Mouse (Mus musculus): Measurements from ENCODE around the gene Vti1b. TPM values are rescaled to one million over a fixed set of nuclear protein-coding genes. Genes with fewer than 3 reads are reported as not detected.

Gene Vti1b
- polyA plus RNA-seq, 1 experiment from 2014 or later, result 88.9 TPM

- Histone ChIP-seq H3K4me1 (ENCODE audit: control insufficient read depth in 2 of 2, insufficient read depth in 2 of 2, low read length in 2 of 2) (no peaks in the 10 kb centered on the region), H3K27me3 (ENCODE audit: control insufficient read depth, insufficient read depth, low read length) (peaks cover 13% of the 10 kb centered on the region), H3K9me3 (ENCODE audit: control insufficient read depth, low read length) (no peaks in the 10 kb centered on the region), H3K9ac (ENCODE audit: low read length) (no peak overlapping the region), H3K27ac (replicated peaks in 1 of 2; ENCODE audit: control insufficient read depth in 1 of 2, insufficient read depth in 1 of 2, low read depth in 2 of 2, low read length in 2 of 2) (no peak overlapping the region), H3K4me3 (ENCODE audit: control insufficient read depth in 1 of 2, insufficient read depth in 1 of 2, low read depth in 1 of 2, low read length in 2 of 2) (no peak overlapping the region), H3K36me3 (ENCODE audit: control insufficient read depth, insufficient read depth, low read length) (no peaks in the 10 kb centered on the region), H3K4me2 (ENCODE audit: low read length) (no peak overlapping the region)
- ATAC-seq (ENCODE audit: insufficient number of reproducible peaks, insufficient read depth, low FRiP score, low read depth), result no peak
- WGBS, result 77% methylated on average over 7 of the region's 7 CpGs
These were observed 35.5 kb downstream of the Vti1b start for GRCm38 (mm10) chr12:79136949-79137348.

DNA sequence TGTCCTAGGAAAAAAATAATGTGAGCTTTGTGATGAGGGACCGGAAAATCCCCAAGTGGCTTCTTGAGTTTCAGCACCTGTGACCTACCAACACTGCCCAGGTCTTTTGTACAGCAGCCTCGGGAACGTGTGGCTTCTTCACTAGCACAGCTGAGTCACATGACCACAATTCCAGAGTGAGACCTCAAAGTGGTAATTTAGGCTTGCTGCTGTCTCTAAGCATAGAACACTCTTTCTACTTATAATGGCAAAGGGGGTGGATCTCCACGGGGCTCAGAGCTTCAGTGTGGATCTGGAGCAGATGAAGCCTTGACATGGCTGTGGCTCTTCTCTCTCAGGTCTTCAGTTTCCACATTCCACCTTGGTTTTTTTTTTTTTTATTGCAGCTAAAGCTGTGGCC, 37.4 kb downstream of the Vti1b start:
- no peak overlapping the region for H3K9ac ChIP-seq (ENCODE audit: low read length)
- H3K4me1 ChIP-seq (ENCODE audit: control insufficient read depth in 2 of 2, insufficient read depth in 2 of 2, low read length in 2 of 2), result peaks cover 2 to 9% of the 10 kb centered on the region in 2 experiments; a peak in 3 of 4 replicates
- 23% methylated on average over 4 of the region's 4 CpGs for WGBS
- H3K27me3 ChIP-seq (ENCODE audit: control insufficient read depth, insufficient read depth, low read length), result peaks cover 31% of the 10 kb centered on the region
- no peaks in the 10 kb centered on the region for H3K9me3 ChIP-seq (ENCODE audit: control insufficient read depth, low read length)
- no peaks in the 10 kb centered on the region for H3K36me3 ChIP-seq (ENCODE audit: control insufficient read depth, insufficient read depth, low read length)
- ATAC-seq (ENCODE audit: insufficient number of reproducible peaks, insufficient read depth, low FRiP score, low read depth), result no peak
- no peak overlapping the region for H3K4me3 ChIP-seq (ENCODE audit: control insufficient read depth in 1 of 2, insufficient read depth in 1 of 2, low read depth in 1 of 2, low read length in 2 of 2)
- H3K4me2 ChIP-seq (ENCODE audit: low read length), result no peak overlapping the region
- H3K27ac ChIP-seq (replicated peaks in 1 of 2; ENCODE audit: control insufficient read depth in 1 of 2, insufficient read depth in 1 of 2, low read depth in 2 of 2, low read length in 2 of 2), result no peak overlapping the region

DNA sequence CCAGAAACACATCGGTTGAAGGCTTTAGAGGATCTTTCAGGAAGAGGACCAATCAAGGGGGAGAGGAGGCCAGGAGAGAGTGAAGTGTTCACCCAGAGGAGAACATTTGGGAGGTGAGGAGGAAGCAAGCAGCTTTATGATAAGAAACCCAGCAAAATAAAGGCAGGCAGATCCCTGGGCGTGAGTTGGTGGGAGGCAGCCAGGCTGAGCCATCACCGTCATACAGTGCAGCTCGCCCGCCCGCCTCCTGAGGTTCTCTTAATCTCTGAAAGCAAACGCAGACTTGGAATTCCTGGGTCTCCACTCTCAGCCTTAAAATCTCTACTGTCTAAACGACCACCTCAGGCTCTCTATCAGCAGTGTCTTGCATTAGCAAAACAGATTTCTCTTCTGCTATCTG, 37.8 kb downstream of the Vti1b start:
- peaks cover 2 to 9% of the 10 kb centered on the region in 2 experiments; a peak in 3 of 4 replicates for H3K4me1 ChIP-seq (ENCODE audit: control insufficient read depth in 2 of 2, insufficient read depth in 2 of 2, low read length in 2 of 2)
- no peak overlapping the region for H3K4me3 ChIP-seq (ENCODE audit: control insufficient read depth in 1 of 2, insufficient read depth in 1 of 2, low read depth in 1 of 2, low read length in 2 of 2)
- 21% methylated on average over 8 of the region's 8 CpGs for WGBS
- no peaks in the 10 kb centered on the region for H3K36me3 ChIP-seq (ENCODE audit: control insufficient read depth, insufficient read depth, low read length)
- no peaks in the 10 kb centered on the region for H3K9me3 ChIP-seq (ENCODE audit: control insufficient read depth, low read length)
- no peak overlapping the region for H3K4me2 ChIP-seq (ENCODE audit: low read length)
- H3K27me3 ChIP-seq (ENCODE audit: control insufficient read depth, insufficient read depth, low read length), result peaks cover 31% of the 10 kb centered on the region
- no peak overlapping the region for H3K27ac ChIP-seq (replicated peaks in 1 of 2; ENCODE audit: control insufficient read depth in 1 of 2, insufficient read depth in 1 of 2, low read depth in 2 of 2, low read length in 2 of 2)
- ATAC-seq (ENCODE audit: insufficient number of reproducible peaks, insufficient read depth, low FRiP score, low read depth), result no peak
- H3K9ac ChIP-seq (ENCODE audit: low read length), result no peak overlapping the region

GRCm38 (mm10) chr12:79131706-79132460, 40.6 kb downstream of the Vti1b start:
- no peak overlapping the region for H3K9ac ChIP-seq (ENCODE audit: low read length)
- H3K4me3 ChIP-seq (ENCODE audit: control insufficient read depth in 1 of 2, insufficient read depth in 1 of 2, low read depth in 1 of 2, low read length in 2 of 2), result peak overlapping the region in 1 of 2 experiments; percentile 46; a peak in 2 of 4 replicates
- peak overlapping the region; percentile 85; the same call in 1 of the 2 replicates for H3K4me2 ChIP-seq (ENCODE audit: low read length)
- no peak overlapping the region for H3K27ac ChIP-seq (replicated peaks in 1 of 2; ENCODE audit: control insufficient read depth in 1 of 2, insufficient read depth in 1 of 2, low read depth in 2 of 2, low read length in 2 of 2)
- H3K9me3 ChIP-seq (ENCODE audit: control insufficient read depth, low read length), result no peaks in the 10 kb centered on the region
- no peaks in the 10 kb centered on the region for H3K36me3 ChIP-seq (ENCODE audit: control insufficient read depth, insufficient read depth, low read length)
- 32% methylated on average over 5 of the region's 5 CpGs for WGBS
- H3K4me1 ChIP-seq (ENCODE audit: control insufficient read depth in 2 of 2, insufficient read depth in 2 of 2, low read length in 2 of 2), result peaks cover 2 to 9% of the 10 kb centered on the region in 2 experiments; a peak in 3 of 4 replicates
- ATAC-seq (ENCODE audit: insufficient number of reproducible peaks, insufficient read depth, low FRiP score, low read depth), result no peak
- H3K27me3 ChIP-seq (ENCODE audit: control insufficient read depth, insufficient read depth, low read length), result peaks cover 31% of the 10 kb centered on the region

- no peaks in the 10 kb centered on the region for H3K36me3 ChIP-seq (ENCODE audit: control insufficient read depth, insufficient read depth, low read length)
- H3K4me2 ChIP-seq (ENCODE audit: low read length), result peak overlapping the region; percentile 85
- no peak overlapping the region for H3K27ac ChIP-seq (replicated peaks in 1 of 2; ENCODE audit: control insufficient read depth in 1 of 2, insufficient read depth in 1 of 2, low read depth in 2 of 2, low read length in 2 of 2)
- H3K9me3 ChIP-seq (ENCODE audit: control insufficient read depth, low read length), result no peaks in the 10 kb centered on the region
- 2% methylated on average over 22 of the region's 22 CpGs for WGBS
- ATAC-seq (ENCODE audit: insufficient number of reproducible peaks, insufficient read depth, low FRiP score, low read depth), result no peak
- H3K4me1 ChIP-seq (ENCODE audit: control insufficient read depth in 2 of 2, insufficient read depth in 2 of 2, low read length in 2 of 2), result peaks cover 2 to 9% of the 10 kb centered on the region in 2 experiments; a peak in 3 of 4 replicates
- H3K9ac ChIP-seq (ENCODE audit: low read length), result peak overlapping the region; percentile 16
- H3K4me3 ChIP-seq (ENCODE audit: control insufficient read depth in 1 of 2, insufficient read depth in 1 of 2, low read depth in 1 of 2, low read length in 2 of 2), result peak overlapping the region; percentile 42 to 46
- H3K27me3 ChIP-seq (ENCODE audit: control insufficient read depth, insufficient read depth, low read length), result peaks cover 31% of the 10 kb centered on the region
These were observed 41.2 kb downstream of the Vti1b start for GRCm38 (mm10) chr12:79131178-79131675.

DNA sequence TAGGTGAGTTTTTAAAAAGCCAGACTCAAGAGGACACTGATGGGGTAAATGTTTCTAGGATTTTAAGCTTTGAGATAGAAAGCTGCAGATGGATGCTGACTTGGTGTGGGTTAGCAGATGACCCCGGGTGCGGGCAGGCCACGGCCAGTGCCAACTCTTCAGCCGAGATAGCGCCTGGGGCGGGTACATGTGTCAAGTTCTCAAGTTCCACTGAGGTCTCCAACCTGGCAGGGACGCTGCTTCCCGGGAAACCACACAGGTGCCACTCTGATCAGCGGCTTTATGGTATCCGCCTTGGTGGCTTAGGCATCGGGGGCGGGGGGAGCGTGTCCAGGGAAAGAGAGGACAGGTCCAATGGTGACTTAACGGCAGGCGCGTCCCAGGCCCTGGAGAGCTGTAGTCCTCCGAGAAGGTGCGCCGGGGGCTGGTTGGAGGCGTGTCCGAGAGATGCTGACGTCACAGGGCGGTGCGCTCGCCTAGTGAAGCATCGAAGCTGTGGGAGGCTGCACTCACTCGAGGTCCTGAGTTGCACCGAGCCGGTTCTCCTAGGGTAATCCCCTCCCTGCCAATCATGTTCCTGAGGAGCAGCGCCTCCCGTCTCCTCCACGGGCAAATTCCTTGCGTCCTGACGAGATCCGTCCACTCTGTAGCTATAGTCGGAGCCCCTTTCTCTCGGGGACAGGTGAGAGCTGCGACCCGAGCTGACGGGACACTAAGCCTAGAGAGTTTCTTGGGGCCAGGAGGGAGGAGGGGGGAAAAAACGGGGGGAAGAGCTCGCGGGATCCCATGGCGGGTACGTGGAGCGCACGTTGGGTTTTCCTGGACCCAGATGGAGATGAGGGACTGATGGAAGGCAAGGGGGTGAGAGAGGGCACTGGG, 41.9 kb downstream of the Vti1b start, which contains the start of gene Arg2:
TSS of gene Arg2 (plus strand) at position 479 of the 879 bp plus-strand sequence.
- peak within 1 kb of the TSS; percentile 16 for H3K9ac ChIP-seq (ENCODE audit: low read length)
- WGBS, result 1% methylated on average over 47 of the region's 47 CpGs
- H3K4me1 ChIP-seq (ENCODE audit: control insufficient read depth in 2 of 2, insufficient read depth in 2 of 2, low read length in 2 of 2), result peaks cover 2 to 9% of the 10 kb centered on the region in 2 experiments; a peak in 3 of 4 replicates
- no peaks in the 10 kb centered on the region for H3K36me3 ChIP-seq (ENCODE audit: control insufficient read depth, insufficient read depth, low read length)
- H3K4me2 ChIP-seq (ENCODE audit: low read length), result peak within 1 kb of the TSS; percentile 85
- H3K9me3 ChIP-seq (ENCODE audit: control insufficient read depth, low read length), result no peaks in the 10 kb centered on the region
- H3K4me3 ChIP-seq (ENCODE audit: control insufficient read depth in 1 of 2, insufficient read depth in 1 of 2, low read depth in 1 of 2, low read length in 2 of 2), result peak within 1 kb of the TSS; percentile 42 to 46
- no peak within 1 kb of the TSS for H3K27ac ChIP-seq (replicated peaks in 1 of 2; ENCODE audit: control insufficient read depth in 1 of 2, insufficient read depth in 1 of 2, low read depth in 2 of 2, low read length in 2 of 2)
- peaks cover 31% of the 10 kb centered on the region for H3K27me3 ChIP-seq (ENCODE audit: control insufficient read depth, insufficient read depth, low read length)
- no peak for ATAC-seq (ENCODE audit: insufficient number of reproducible peaks, insufficient read depth, low FRiP score, low read depth)

DNA sequence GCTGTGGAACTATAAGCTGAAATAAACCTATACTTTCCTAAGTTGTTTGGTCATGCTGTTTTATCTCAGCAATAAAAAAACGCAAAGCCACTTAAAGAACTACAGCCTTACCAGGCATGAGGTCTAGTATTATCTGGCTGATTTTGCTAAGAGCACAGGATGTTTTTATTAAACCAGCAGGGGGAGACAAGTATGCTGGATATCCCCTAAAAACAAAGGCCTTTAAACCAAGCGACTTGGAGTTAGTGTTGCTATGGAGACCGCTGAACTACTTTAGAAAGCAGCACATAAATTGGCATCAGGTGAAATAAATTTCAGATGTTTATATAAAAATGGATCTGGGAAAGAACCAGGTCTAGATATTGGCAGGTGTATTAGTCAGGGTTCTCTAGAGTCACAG, 49.6 kb downstream of the Vti1b start:
- Histone ChIP-seq H3K36me3 (ENCODE audit: control insufficient read depth, insufficient read depth, low read length) (no peaks in the 10 kb centered on the region), H3K4me2 (ENCODE audit: low read length) (no peak overlapping the region), H3K4me1 (ENCODE audit: control insufficient read depth in 2 of 2, insufficient read depth in 2 of 2, low read length in 2 of 2) (no peaks in the 10 kb centered on the region), H3K9me3 (ENCODE audit: control insufficient read depth, low read length) (no peaks in the 10 kb centered on the region), H3K27me3 (ENCODE audit: control insufficient read depth, insufficient read depth, low read length) (no peaks in the 10 kb centered on the region), H3K27ac (replicated peaks in 1 of 2; ENCODE audit: control insufficient read depth in 1 of 2, insufficient read depth in 1 of 2, low read depth in 2 of 2, low read length in 2 of 2) (no peak overlapping the region), H3K9ac (ENCODE audit: low read length) (no peak overlapping the region), H3K4me3 (ENCODE audit: control insufficient read depth in 1 of 2, insufficient read depth in 1 of 2, low read depth in 1 of 2, low read length in 2 of 2) (no peak overlapping the region)
- ATAC-seq (ENCODE audit: insufficient number of reproducible peaks, insufficient read depth, low FRiP score, low read depth), result no peak
- 35% methylated on average over 3 of the region's 3 CpGs for WGBS

All from heart, embryonic 14.5 days (tissue).